Mouse (Mus musculus): Measurements from ENCODE around the gene Tradd.
"Not testable (repeated sequence)": the region's sequence is repeated elsewhere in the genome, so short reads cannot be mapped to it uniquely, and the experiment has no call there.

Gene Tradd

DNA sequence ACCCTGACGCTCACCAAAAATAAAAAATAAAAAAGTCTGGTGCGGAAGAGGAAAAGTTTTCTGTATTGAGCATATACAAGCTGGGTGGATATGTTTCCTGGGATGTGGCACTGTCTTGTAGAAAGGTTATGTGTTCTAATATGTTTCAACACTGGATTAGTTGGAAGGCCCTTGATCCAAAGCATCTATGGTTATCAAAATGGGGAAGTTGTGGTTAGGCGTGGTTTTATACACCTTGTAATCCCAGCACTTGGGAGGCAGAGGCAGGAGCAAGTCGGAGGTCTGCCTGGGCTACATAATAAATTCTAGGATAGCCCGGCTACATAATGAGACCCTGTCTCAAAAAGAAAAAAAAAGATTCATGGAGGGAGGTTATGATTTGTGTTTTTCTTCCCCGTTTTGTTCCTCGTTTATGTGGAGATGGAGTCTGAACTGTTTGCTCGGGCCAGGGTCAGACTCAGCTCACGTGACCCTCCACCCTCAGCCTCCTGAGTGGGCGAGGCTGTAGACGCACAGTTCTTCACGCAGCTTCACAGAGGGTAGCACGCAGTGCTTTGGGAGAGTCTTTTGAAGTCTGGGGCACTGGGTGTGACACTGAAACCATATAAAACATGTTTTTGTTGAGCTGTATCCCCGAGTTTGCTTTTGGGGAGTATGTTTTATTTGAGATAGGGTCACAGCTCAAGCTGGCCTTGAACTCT lies 26.8 kb downstream of the Tradd start:
- no peak for DNase-seq (ENCODE audit: low spot score)

DNA sequence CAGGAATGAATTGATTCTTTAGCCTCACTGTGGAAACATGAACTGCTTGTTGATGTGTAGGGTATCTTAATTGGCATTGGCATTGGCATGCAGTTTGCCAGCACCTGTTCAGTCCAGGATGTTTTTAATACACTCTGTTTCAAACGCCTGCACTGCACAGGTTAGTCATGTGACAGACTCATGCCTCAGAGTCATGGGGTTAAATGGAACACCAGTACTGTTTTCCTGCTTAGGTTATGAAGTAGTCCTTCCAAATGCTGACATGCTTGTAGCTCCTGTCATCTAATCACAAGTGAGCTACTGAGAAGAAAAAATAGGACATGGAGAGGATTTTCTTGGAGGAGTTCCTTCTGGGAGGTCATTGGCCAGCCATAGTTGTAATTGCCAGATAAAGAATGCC lies 29.2 kb downstream of the Tradd start:
- DNase-seq (ENCODE audit: low spot score): no peak

DNA sequence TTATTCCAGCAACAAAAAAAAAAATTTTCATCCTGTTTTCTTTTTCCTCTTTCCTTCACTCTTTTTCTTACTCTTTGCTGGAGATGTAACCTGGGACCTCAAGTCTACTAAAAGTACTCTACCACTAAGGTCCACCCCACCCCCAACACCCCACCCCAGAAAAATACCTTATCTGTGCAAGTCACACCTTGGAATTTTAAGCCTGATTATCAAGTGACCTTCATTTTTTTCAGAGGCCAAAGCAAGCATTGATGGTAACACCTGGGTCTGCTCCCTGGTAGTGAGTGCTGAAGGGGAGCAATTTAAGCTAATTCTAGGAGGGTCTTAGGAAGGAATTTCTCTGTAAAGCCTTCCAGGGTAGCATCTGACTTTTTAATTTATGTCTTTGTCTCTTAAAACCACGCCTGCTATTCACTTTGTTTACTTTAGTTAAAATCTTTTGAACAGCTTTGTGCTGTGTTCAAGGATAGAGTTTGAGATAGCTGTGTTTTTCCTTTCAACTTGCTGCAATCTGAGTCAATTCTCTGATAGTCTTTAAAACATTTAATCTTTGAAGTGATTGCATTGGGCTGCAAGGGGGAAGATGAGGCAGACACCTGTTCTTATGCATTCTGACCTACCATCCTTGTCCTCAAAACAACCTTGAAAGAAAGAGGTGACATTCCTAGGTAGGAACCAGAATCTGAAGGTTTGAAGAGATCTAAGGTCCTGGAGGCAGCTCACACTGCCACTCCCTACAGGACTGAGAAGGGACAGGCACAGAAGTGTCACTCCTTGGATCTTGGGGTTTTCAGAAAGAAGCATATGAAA lies 31.1 kb downstream of the Tradd start:
- DNase-seq (ENCODE audit: low spot score): no peak

DNA sequence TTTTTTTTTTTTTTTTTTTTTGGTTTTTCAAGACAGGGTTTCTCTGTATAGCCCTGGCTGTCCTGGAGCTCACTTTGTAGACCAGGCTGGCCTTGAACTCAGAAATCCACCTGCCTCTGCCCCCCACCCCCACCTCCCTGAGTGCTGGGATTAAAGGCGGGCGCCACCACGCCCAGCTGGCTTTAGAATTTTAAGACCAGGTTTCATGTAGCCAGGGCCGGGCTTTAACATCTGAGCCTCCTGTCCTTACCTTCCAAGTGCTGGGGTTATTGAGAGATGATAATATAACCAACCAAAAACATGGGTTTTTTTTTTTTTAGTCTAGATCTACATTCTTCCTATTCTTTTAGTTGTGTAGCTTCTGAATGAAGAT lies 32.1 kb downstream of the Tradd start:
- DNase-seq (ENCODE audit: low spot score): not testable (repeated sequence)

DNA sequence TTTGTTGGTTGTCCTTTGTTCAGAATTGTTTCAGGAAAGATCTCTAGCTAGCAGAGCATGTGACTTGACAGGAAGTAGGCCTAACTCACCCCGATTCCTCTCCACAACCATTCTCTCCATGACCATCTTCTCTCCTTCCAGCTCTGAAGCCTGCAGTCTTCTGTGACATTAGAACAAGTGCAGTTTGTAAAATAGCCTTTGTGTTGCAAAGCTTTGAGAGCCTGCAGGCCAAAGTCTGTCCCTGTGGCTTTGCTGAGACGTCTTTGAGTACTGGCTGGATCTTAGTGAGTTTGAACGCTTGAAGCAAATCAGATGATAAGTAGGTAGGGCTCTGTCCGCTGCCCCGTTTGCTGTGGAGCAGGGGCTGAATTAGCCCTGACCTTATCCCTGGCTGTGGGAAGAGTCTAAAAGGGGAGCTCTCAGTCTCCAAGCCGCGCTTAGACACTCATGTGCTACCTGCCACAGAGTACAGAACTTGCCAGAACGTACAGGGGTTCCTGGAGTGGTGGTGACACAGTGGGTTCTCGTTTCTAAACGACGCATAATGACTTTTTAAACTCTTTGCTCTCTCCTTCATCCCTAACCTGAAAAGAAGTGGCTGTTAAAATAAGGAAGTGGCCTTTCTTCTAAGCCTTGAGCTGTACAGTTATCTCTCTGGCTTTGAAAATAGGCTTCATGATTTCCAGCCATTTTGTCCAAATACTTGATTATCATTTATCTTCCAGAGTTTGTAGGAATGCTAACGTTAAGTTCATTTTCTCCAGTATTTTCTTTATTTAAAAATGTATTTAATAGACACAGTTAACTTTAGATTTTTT lies 32.7 kb downstream of the Tradd start:
- DNase-seq (ENCODE audit: low spot score): no peak

DNA sequence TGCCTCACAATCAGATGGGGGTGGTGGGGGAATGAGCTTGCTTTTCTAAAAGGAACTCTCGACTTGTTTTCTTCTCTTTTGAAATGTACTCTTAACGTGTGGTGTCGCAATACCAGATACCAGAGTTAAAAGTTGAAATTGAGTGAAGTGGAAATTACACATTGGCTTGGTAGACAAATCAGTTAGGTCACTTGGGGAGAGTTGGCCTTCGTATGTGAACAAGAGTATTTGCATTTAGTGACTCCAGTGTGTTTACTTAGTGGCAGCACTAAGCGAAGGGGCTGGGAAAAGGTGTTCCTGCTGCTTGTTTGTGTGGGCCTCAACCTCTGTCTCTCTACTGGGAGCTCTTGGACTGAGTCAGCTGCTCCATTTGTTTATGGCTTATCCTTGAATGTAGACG lies 38.5 kb downstream of the Tradd start:
- DNase-seq (ENCODE audit: low spot score): no peak

DNA sequence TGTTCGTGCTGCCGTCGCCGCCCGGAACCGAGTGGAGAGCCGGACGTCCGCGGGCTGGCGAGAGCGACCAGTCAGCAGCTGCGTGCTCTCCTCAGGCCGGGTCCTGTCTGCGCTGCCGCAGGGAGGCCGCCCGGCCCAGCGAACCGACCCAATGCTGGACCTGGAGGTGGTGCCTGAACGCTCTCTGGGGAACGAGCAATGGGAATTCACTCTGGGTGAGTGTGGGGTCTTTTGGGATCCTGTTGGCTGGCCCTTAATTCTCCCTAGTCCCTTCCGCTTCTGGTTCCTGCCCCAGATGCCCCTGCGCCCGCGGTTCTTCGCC lies 39.2 kb downstream of the Tradd start:
- no peak for DNase-seq (ENCODE audit: low spot score)

DNA sequence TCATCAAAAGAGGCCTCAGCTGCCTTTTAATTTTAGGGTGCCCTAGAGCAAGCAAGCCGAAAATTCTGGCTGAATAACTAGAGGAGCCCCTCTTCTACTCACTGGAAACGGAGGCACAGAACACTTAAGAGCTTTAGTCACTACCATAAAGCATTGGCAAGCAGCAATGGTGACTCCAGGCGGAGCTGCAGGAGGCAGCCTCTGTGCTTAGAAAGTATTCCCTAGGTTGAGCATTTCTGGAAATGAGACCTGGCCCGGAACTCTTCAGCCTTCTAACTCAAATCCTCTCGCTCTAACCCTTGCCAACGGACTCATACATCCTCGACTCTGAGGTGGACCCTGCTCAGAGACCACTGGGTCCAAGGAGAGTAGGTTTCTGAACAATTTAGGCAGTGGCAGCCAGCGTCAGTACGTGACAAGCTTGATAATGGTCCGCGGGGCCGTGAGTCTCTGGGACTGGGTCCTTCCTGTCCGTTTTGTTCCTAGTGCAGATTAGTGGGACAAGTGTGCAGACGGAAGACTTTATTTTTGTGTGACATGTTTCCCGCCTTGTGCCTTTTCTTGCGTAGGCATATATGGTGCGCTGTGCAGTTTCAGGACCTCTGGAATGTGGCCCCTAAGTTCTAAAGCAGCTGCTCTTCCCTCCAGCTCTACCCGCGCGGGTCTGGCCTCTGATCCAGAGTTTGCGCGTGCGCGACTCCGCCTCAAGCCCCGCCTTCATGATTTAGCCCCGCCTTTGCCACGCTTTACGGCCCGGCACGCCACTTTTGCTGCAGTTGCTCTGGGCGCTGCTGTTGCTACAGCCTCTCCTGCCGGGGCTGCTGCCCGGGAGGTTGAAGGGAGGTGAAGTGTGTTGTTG lies 39.8 kb downstream of the Tradd start, which contains the start of gene D230025D16Rik:
Gene D230025D16Rik, plus strand, starts transcription at position 733 of the 859 bp plus-strand sequence.
- peak; percentile 87 for DNase-seq (ENCODE audit: low spot score)

DNA sequence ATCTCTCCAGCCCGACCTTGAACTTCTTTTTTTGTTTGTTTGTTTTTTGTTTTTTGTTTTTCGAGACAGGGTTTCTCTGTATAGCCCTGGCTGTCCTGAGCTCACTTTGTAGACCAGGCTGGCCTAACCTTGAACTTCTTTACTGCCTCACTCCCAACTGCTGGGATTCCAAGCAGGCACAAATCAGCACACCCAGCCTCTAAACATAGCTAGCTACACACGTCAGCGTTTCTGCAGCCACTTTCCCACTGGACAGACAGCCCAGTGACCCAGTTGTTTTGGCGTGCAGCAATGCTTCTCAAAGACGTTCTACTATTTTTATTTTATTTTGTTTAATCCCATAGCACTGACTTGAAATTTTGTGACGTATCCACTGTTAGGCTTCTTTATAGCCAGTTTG lies 40.6 kb downstream of the Tradd start:
- DNase-seq (ENCODE audit: low spot score): no peak

DNA sequence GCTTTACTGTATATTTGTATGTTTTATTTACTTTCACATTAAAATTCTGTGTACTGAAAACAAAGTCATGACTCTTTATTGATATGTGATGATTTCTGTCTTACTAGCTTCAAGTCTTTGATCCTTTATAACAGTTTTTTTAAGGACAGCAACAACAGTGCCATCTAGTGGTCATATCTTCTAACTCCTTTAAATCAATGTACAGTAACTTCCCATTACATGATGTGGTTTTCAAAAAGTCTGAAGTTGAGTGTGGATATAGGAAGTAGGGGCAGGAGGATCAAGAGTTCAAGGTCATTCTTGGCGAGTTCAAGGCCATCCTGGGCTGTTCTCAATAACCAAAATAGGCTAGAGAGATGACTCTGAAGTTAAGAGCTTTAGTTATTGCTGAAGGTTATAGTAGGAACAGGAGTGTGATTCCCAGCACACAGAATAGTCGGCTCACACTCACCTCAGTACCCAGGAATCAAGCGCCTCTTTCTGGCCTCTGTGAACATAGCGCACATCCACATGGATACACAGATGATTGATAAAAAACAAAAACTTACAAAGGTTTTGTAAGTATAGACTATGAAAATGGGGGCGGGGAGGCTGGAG lies 46.4 kb downstream of the Tradd start:
- DNase-seq (ENCODE audit: low spot score): peak; percentile 59

DNA sequence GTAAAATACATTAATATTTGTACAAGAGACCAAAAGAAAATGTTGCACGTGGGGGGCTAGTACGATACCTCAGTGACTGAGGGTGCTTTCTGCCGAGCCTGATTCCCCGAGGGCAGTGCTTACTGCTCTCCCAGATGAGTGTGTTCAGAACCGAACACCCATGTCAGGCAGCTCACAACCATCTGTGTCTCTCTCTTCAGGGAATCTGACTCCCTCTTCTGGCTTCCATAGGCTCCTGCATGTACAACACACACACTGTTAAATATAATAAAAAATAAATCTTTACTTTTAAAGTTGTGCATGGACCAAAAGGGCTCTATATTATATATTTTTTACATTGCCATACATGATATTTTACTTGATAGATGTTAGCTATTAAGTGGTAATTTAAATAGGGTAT lies 50.3 kb downstream of the Tradd start:
- no peak for DNase-seq (ENCODE audit: low spot score)

DNA sequence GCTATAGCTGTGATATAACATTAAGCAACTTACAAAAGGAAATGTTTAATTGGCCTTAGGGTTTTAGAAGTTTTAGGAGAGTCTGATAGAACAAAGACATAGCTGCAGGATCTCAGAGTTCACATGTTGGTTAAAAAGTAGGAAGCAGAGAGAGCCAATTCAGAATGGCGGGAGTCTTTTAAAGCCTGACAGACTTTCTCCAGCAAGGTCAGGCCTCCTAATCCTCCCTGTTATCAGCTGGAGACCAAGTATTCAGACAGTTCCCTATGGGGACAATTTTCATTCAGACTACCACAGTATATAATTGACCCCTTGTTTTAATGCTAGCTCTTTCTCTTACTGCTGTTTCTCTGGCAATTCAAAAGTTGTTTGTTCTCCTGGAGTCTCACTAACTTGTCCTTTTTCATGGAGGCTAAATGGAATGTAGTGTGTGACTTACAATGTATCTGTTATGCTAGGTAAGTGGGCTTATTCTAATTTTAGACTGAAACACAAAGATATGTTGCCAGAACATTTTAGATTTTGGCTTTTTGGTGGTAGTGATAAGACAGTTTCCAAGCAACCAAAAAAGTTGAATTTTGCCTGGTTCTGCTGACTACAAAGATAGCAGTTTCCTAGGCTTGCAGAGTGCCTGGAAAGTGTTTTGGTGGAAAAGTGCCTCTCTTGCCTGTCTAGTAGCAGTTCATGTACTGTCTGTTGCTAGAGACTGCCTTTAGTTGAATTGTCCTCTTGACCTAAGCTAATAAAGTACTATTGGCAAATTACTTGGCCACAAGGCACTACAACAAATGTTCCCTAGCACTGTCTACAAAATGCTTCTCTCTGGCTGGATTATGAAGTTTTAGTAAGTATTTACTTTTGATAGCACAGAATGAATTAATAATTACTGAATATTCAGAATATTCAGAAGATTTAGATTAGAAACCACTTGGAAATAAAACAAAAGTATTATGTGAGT lies 55.0 kb downstream of the Tradd start:
- no peak for DNase-seq (ENCODE audit: low spot score)
